Comparison of ENCODE assay signal across 17 mouse cellular contexts in genomic region chrX:165191170-165191569, GRCm38 (mm10).
DNase-seq lines count a peak whose midpoint lies in the region; ATAC-seq and TF ChIP-seq lines count a peak whose summit lies in the region.
"Had no signal": no experiment of that assay in that cellular context is flagged by ENCODE, and none has a peak within 500 bp of the region (broad histone marks: within the 10 kb centered on the region; RNA-seq: fewer than 3 reads in every experiment).

No protein-coding gene starts in this region.

- in situ Hi-C loops in CH12.LX (cut with MboI; ENCODE audit: low pct_ligation_motif_present, low pct_unique_long_range_greater_than_20kb, low sequenced_read_pairs): no loop called here

- H3K4me3 ChIP-seq in left cerebral cortex, adult 2 months: no peak overlapping the region
- H3K4me3 ChIP-seq in CH12.LX (replicated peaks in 1 of 3; ENCODE audit: low read depth in 2 of 3, low read length in 2 of 3, poor library complexity in 1 of 3): no peak overlapping the region
- H3K4me3 ChIP-seq in stomach, embryonic 14.5 days (ENCODE audit: low read depth, low read length): no peak overlapping the region
- H3K4me3 ChIP-seq: heart, embryonic 13.5 days; lung, embryonic 15.5 days; neural tube, embryonic 12.5 days had no signal

- dilution Hi-C loops in CH12.LX (cut with MboI; ENCODE audit: extremely low pct_ligation_motif_present, extremely low pct_unique_long_range_greater_than_20kb, low sequenced_read_pairs): no loop called here

- no peak for TF ChIP-seq EP300 in CH12.LX (IDR thresholded peaks at IDR 0.05; ENCODE audit: low read length)

- intact Hi-C loops in left cerebral cortex, adult 2 months (cut with DNase I): loop anchor here (5.0 kb wide), 2 partner anchors 136 to 649 kb away; partner anchors contain the start of gene Glra2

- no peak overlapping the region for H3K4me2 ChIP-seq in CH12.LX (ENCODE audit: insufficient read depth, low read depth, poor library complexity, severe bottlenecking)
- H3K4me2 ChIP-seq in stomach, embryonic 14.5 days (replicated peaks; ENCODE audit: low read depth, low read length): no peak overlapping the region
- H3K4me2 ChIP-seq: heart, embryonic 13.5 days; lung, embryonic 15.5 days; neural tube, embryonic 12.5 days had no signal

- peak; percentile 46; the same call in 1 of the 2 replicates for ATAC-seq in stomach, embryonic 14.5 days (ENCODE audit: insufficient number of reproducible peaks, insufficient read depth, low FRiP score, low read depth)
- ATAC-seq: CD4-positive, CD25-positive, alpha-beta regulatory T cell, adult 4 months; hindbrain, postnatal 0 days had no signal

- no peak for TF ChIP-seq POLR2A in CH12.LX (IDR thresholded peaks at IDR 0.05; ENCODE audit: low read depth, low read length)

- H3K9ac ChIP-seq in CH12.LX (ENCODE audit: insufficient read depth, low read depth): no peak overlapping the region
- no peak overlapping the region for H3K9ac ChIP-seq in stomach, embryonic 14.5 days (replicated peaks; ENCODE audit: low read depth, low read length)
- H3K9ac ChIP-seq: heart, embryonic 13.5 days; lung, embryonic 15.5 days; neural tube, embryonic 12.5 days had no signal

- no peaks in the 10 kb centered on the region for H3K27me3 ChIP-seq in CH12.LX (replicated peaks)
- no peaks in the 10 kb centered on the region for H3K27me3 ChIP-seq in stomach, embryonic 14.5 days (ENCODE audit: control insufficient read depth, insufficient read depth, low read length)
- H3K27me3 ChIP-seq: heart, embryonic 13.5 days; lung, embryonic 15.5 days; neural tube, embryonic 12.5 days had no signal

- H3K9me3 ChIP-seq in CH12.LX (replicated peaks; ENCODE audit: low read length): no peaks in the 10 kb centered on the region
- no peaks in the 10 kb centered on the region for H3K9me3 ChIP-seq in stomach, embryonic 14.5 days (ENCODE audit: control insufficient read depth, low read depth, low read length)
- H3K9me3 ChIP-seq: heart, embryonic 13.5 days; lung, embryonic 15.5 days; neural tube, embryonic 12.5 days had no signal

- no peaks in the 10 kb centered on the region for H3K79me2 ChIP-seq in CH12.LX (replicated peaks; ENCODE audit: control insufficient read depth, extremely low read depth, insufficient read depth, poor library complexity, severe bottlenecking)

- TF ChIP-seq RAD21 in CH12.LX (IDR thresholded peaks at IDR 0.05; ENCODE audit: low read depth, low read length): peak; percentile 18

- no peaks in the 10 kb centered on the region for H3K36me3 ChIP-seq in CH12.LX (replicated peaks in 1 of 2; ENCODE audit: control insufficient read depth in 1 of 2, insufficient read depth in 1 of 2, low read length in 1 of 2)
- no peaks in the 10 kb centered on the region for H3K36me3 ChIP-seq in stomach, embryonic 14.5 days (ENCODE audit: control insufficient read depth, insufficient read depth, low read length)
- H3K36me3 ChIP-seq: heart, embryonic 13.5 days; lung, embryonic 15.5 days; neural tube, embryonic 12.5 days had no signal

- no peak for DNase-seq in left cerebral cortex, adult 2 months (ENCODE audit: extremely low spot score in 1 of 2, low spot score in 2 of 2)
- no peak for DNase-seq in left cerebral cortex, adult 8-10 months (ENCODE audit: low spot score in 2 of 2)
- peak; percentile 17 for DNase-seq in CH12.LX (ENCODE audit: extremely low read depth)
- peak; percentile 13 for DNase-seq in brain, adult 2 months (ENCODE audit: low read depth, low spot score)
- DNase-seq in adrenal gland, postnatal 10 days: no peak
- no peak for DNase-seq in B cell, adult 2 months
- DNase-seq: gastrocnemius, postnatal 36 days; heart, postnatal 4 days; kidney, adult 8-10 months; kidney, postnatal 25 days; thymus, adult 18-20 months had no signal

- no peak overlapping the region for H3K27ac ChIP-seq in left cerebral cortex, adult 2 months
- H3K27ac ChIP-seq in CH12.LX (ENCODE audit: insufficient read depth, low read depth): no peak overlapping the region
- no peak overlapping the region for H3K27ac ChIP-seq in stomach, embryonic 14.5 days (ENCODE audit: low read length)
- H3K27ac ChIP-seq: heart, embryonic 13.5 days; hindbrain, postnatal 0 days; lung, embryonic 15.5 days; neural tube, embryonic 12.5 days had no signal

- peak; percentile 7 for TF ChIP-seq CTCF in left cerebral cortex, adult 2 months (IDR thresholded peaks at IDR 0.05)
- TF ChIP-seq CTCF in CH12.LX (conservative IDR thresholded peaks at IDR 0.05 in 1 of 2, IDR thresholded peaks at IDR 0.05 in 1 of 2; ENCODE audit: low read depth in 2 of 2, low read length in 2 of 2): no peak

- WGBS in stomach, embryonic 14.5 days: 45% methylated on average over 1 of the region's 1 CpGs

- H3K4me1 ChIP-seq in CH12.LX (ENCODE audit: control insufficient read depth in 1 of 2, insufficient read depth in 2 of 2): no peaks in the 10 kb centered on the region
- no peaks in the 10 kb centered on the region for H3K4me1 ChIP-seq in stomach, embryonic 14.5 days (ENCODE audit: control insufficient read depth, insufficient read depth, low read length)
- H3K4me1 ChIP-seq: heart, embryonic 13.5 days; lung, embryonic 15.5 days; neural tube, embryonic 12.5 days had no signal

TF ChIP-seq in CH12.LX, 34 proteins besides CTCF, POLR2A, EP300 and RAD21:
- TF ChIP-seq USF1 (IDR thresholded peaks at IDR 0.05; ENCODE audit: low read depth, low read length): no peak
- TF ChIP-seq MAFK (IDR thresholded peaks at IDR 0.05; ENCODE audit: insufficient replicate concordance, low read length): no peak
- no peak for TF ChIP-seq CHD1 (IDR thresholded peaks at IDR 0.05; ENCODE audit: low read depth, low read length)
- TF ChIP-seq TCF12 (IDR thresholded peaks at IDR 0.05; ENCODE audit: low read depth, low read length): no peak
- no peak for TF ChIP-seq E2F4 (IDR thresholded peaks at IDR 0.05; ENCODE audit: insufficient replicate concordance, low read depth, low read length)
- no peak for TF ChIP-seq CHD2 (IDR thresholded peaks at IDR 0.05; ENCODE audit: low read length)
- TF ChIP-seq PAX5 (IDR thresholded peaks at IDR 0.05; ENCODE audit: low read length): no peak
- TF ChIP-seq MXI1 (IDR thresholded peaks at IDR 0.05; ENCODE audit: low read depth, low read length): no peak
- no peak for TF ChIP-seq USF2 (conservative IDR thresholded peaks at IDR 0.05; ENCODE audit: low read depth, low read length)
- TF ChIP-seq NELFE (IDR thresholded peaks at IDR 0.05; ENCODE audit: low read depth, low read length): no peak
- no peak for TF ChIP-seq SMC3 (IDR thresholded peaks at IDR 0.05; ENCODE audit: low read depth, low read length)
- no peak for TF ChIP-seq ZNF384 (IDR thresholded peaks at IDR 0.05; ENCODE audit: low read depth, low read length)
- no peak for TF ChIP-seq ZKSCAN1 (IDR thresholded peaks at IDR 0.05; ENCODE audit: borderline replicate concordance, low read depth, low read length)
- no peak for TF ChIP-seq ZC3H11A (IDR thresholded peaks at IDR 0.05; ENCODE audit: low read depth, low read length)
- TF ChIP-seq GABPA (IDR thresholded peaks at IDR 0.05; ENCODE audit: insufficient replicate concordance, low read depth, low read length): no peak
- TF ChIP-seq UBTF (IDR thresholded peaks at IDR 0.05; ENCODE audit: low read depth, low read length): no peak
- no peak for TF ChIP-seq JUN (IDR thresholded peaks at IDR 0.05; ENCODE audit: insufficient read depth, low read depth, low read length)

Comparison
In these comparisons a context has a peak if more than half of its experiments do, and no peak if none do; other contexts are left out.
1. DNase-seq: peak in CH12.LX (single experiment) and brain, adult 2 months (single experiment); none in left cerebral cortex, adult 2 months (0 of 2), left cerebral cortex, adult 8-10 months (0 of 2), adrenal gland, postnatal 10 days (single experiment) and B cell, adult 2 months (0 of 2).